Mouse (Mus musculus): Measurements from ENCODE around the gene Tlk1.

GRCm38 (mm10) chr2:70800396-70800795 lies 25.1 kb downstream of the Tlk1 start:
- TF ChIP-seq CTCF (IDR thresholded peaks at IDR 0.05; ENCODE audit: control insufficient read depth, insufficient read depth, low read length): no peak
- no peak for TF ChIP-seq POLR2A (IDR thresholded peaks at IDR 0.05; ENCODE audit: borderline replicate concordance, control insufficient read depth, low read depth, low read length)

All from bone marrow, adult 2 months (tissue).